Mouse (Mus musculus) heart, embryonic 16.5 days (tissue): Measurements from ENCODE around the gene Zfp568. TPM values are rescaled to one million over a fixed set of nuclear protein-coding genes. Genes with fewer than 3 reads are reported as not detected.
A peak's percentile ranks its signal among the peaks of the same experiment; 100 is the strongest.

ENCODE experiments used
- ATAC-seq: fragments of 200-750 bp; cut with Nextera tagmentation; replicated peaks from 2 replicates; pipeline ENCODE4 v1.8.0; 2017; ENCODE audit warnings: moderate number of reproducible peaks; ENCODE audit not compliant: insufficient read depth, low FRiP score; ENCODE audit errors: extremely low read depth
- H3K27ac ChIP-seq: fragments of 300-500 bp; sonication (generic); 2 replicates; pipeline ENCODE4 v1.5.1; 2014; ENCODE audit warnings: mild to moderate bottlenecking, low read length, control low read depth, moderate library complexity
- H3K27me3 ChIP-seq: fragments of 300-500 bp; sonication (generic); 2 replicates; pipeline ENCODE4 v1.6.1; 2014; ENCODE audit warnings: low read length, mixed read lengths; ENCODE audit not compliant: control insufficient read depth, insufficient read depth
- H3K36me3 ChIP-seq: fragments of 300-500 bp; sonication (generic); 2 replicates; pipeline ENCODE4 v1.6.1; 2014; ENCODE audit not compliant: control insufficient read depth, insufficient read depth
- H3K4me1 ChIP-seq: fragments of 300-500 bp; sonication (generic); 2 replicates; pipeline ENCODE4 v1.6.1; 2014; ENCODE audit warnings: low read length, mixed read lengths; ENCODE audit not compliant: control insufficient read depth, insufficient read depth
- H3K4me2 ChIP-seq: fragments of 300-500 bp; sonication (generic); 2 replicates; pipeline ENCODE4 v1.6.1; 2014; ENCODE audit warnings: low read depth, mild to moderate bottlenecking, control low read depth, low read length
- H3K4me3 ChIP-seq: fragments of 300-500 bp; sonication (generic); 2 replicates; pipeline ENCODE4 v1.5.1; 2014; ENCODE audit warnings: mild to moderate bottlenecking, control low read depth, low read length
- H3K9ac ChIP-seq: fragments of 300-500 bp; sonication (generic); 2 replicates; pipeline ENCODE4 v1.6.1; 2014; ENCODE audit warnings: low read length, control low read depth
- H3K9me3 ChIP-seq: fragments of 300-500 bp; sonication (generic); replicated peaks from 2 replicates; pipeline ENCODE4 v1.6.1; 2016; ENCODE audit warnings: low read length; ENCODE audit not compliant: control insufficient read depth
- WGBS: fragments of 180-500 bp; shearing (Covaris S2); extraction: QIAGEN DNeasy Blood & Tissue Kit; methylation state at CpG from one replicate; pipeline ENCODE4 v1.1.7; 2014; 5-methylcytosine and 5-hydroxymethylcytosine counted together
- polyA plus RNA-seq: library from polyadenylated mRNA; unstranded; fragments of >200 nt; fragmentation: Nextera tagmentation; extraction: Ambion mirVana; gene quantifications from 2 replicates; pipeline ENCODE4 v1.2.1, GENCODE M21; 2015

Gene Zfp568
- polyA plus RNA-seq, 1 experiment from 2014 or later: 16.0 TPM

- no peak for ATAC-seq
- WGBS: 95% methylated on average over 1 of the region's 1 CpGs
- Histone ChIP-seq H3K27me3 (no peaks in the 10 kb centered on the region), H3K4me1 (no peaks in the 10 kb centered on the region), H3K27ac (no peak overlapping the region), H3K4me3 (no peak overlapping the region), H3K9ac (no peak overlapping the region), H3K36me3 (peaks cover 23% of the 10 kb centered on the region), H3K9me3 (no peaks in the 10 kb centered on the region), H3K4me2 (no peak overlapping the region)
These were observed 23.8 kb downstream of the Zfp568 start for GRCm38 (mm10) chr7:30007601-30008000.

- Histone ChIP-seq H3K4me1 (no peaks in the 10 kb centered on the region), H3K36me3 (peaks cover 23% of the 10 kb centered on the region), H3K9me3 (no peaks in the 10 kb centered on the region), H3K9ac (no peak overlapping the region), H3K27ac (no peak overlapping the region), H3K4me2 (no peak overlapping the region), H3K27me3 (no peaks in the 10 kb centered on the region), H3K4me3 (no peak overlapping the region)
- no peak for ATAC-seq
- WGBS: 80% methylated on average over 6 of the region's 6 CpGs
These were observed 24.4 kb downstream of the Zfp568 start for GRCm38 (mm10) chr7:30008020-30008690.

DNA sequence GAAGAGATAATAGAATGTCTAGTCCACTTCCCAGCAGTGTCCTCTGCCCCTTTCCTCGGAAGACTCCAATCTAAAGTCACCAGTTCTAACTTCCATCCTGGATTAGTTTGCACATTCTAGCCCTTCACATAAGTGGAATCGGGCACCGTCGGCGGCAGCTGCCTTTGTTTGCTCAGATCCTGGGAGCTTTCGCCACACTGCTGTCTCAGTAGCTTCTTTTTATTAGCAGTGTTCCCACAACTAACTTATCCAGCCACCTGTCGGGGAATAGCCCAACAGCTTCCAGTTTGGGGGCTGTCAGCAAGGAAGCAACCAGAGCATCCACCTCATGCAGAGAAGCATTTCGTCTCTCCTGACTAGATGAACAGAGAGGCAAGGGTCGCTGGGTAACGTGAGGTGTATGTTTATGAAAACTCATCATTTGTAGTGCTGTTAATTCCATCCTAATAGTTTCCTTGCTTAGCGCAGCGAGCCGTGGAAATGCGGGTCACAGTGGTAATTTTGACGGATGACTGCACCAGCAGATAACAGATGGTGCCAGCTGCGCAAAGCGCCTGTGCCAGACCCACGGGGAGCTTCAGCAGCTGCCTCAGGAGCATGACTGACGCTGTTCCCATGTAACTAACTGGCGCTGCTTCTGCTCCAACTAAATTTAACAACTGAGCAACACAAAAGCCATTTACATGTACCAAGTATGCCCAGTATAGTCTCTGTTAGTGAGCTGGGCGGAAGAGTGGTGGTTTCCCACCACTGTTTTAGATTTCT is 25.7 kb downstream of the Zfp568 start:
- H3K27ac ChIP-seq: peak overlapping the region; percentile 52
- H3K27me3 ChIP-seq: no peaks in the 10 kb centered on the region
- no peak for ATAC-seq
- 73% methylated on average over 21 of the region's 21 CpGs for WGBS
- H3K4me3 ChIP-seq: no peak overlapping the region
- no peaks in the 10 kb centered on the region for H3K4me1 ChIP-seq
- H3K36me3 ChIP-seq: peaks cover 34% of the 10 kb centered on the region
- H3K9ac ChIP-seq: no peak overlapping the region
- no peak overlapping the region for H3K4me2 ChIP-seq
- no peaks in the 10 kb centered on the region for H3K9me3 ChIP-seq

- WGBS: 85% methylated on average over 10 of the region's 10 CpGs
- H3K4me1 ChIP-seq: no peaks in the 10 kb centered on the region
- H3K9ac ChIP-seq: no peak overlapping the region
- no peak overlapping the region for H3K4me3 ChIP-seq
- no peaks in the 10 kb centered on the region for H3K27me3 ChIP-seq
- H3K27ac ChIP-seq: no peak overlapping the region; the same call in 1 of the 2 replicates
- H3K9me3 ChIP-seq: no peaks in the 10 kb centered on the region
- H3K36me3 ChIP-seq: peaks cover 43% of the 10 kb centered on the region
- ATAC-seq: no peak
- H3K4me2 ChIP-seq: no peak overlapping the region
These were observed 26.9 kb downstream of the Zfp568 start for GRCm38 (mm10) chr7:30010551-30011195.

DNA sequence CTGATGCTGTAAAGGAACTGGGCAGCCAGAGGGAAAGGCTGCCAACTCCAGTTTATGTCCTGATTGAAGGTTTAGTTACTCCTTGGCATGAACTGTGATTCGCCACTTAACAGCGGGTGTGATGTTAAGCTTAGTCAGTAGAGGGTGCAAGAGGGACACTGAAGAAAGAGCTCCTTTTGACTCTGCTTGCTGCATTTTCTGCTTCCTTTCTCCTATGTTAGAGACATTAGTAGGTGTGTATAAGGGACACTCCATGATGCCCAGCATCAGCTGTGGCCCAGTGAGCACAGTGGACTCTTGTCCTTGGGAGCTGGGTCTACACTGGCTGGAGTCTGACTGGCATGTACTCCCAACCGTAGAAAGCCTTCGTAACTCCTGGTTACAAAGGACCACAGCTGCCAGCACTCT is 29.2 kb downstream of the Zfp568 start:
- no peak overlapping the region for H3K9ac ChIP-seq
- no peaks in the 10 kb centered on the region for H3K27me3 ChIP-seq
- H3K4me2 ChIP-seq: no peak overlapping the region
- 79% methylated on average over 4 of the region's 4 CpGs for WGBS
- no peak overlapping the region for H3K4me3 ChIP-seq
- H3K4me1 ChIP-seq: no peaks in the 10 kb centered on the region
- H3K27ac ChIP-seq: no peak overlapping the region
- H3K9me3 ChIP-seq: no peaks in the 10 kb centered on the region
- peak; percentile 41; the same call in 1 of the 2 replicates for ATAC-seq
- H3K36me3 ChIP-seq: peaks cover 57% of the 10 kb centered on the region

DNA sequence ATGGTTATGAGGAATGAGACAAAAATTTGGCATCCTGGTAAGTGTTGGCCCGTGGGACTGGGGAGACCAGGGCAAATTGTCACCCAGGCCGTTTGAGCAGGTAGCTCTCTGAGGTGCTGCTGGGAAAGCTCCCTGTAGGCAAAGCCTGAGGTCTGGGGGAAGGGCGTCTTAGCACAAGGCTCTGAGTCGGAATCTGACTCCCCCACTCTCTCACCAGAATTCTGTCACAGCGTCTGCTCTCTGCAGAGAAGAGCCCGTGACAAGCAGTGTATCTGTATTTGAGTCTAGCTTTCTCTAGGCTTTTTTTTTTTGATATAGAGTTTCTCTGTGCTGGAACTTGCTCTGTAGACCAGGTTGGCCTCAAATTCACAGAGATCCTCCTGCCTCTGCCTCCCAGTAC is 33.5 kb downstream of the Zfp568 start:
- Histone ChIP-seq H3K27ac (no peak overlapping the region), H3K4me3 (no peak overlapping the region), H3K36me3 (peaks cover 72% of the 10 kb centered on the region), H3K27me3 (no peaks in the 10 kb centered on the region), H3K9me3 (no peaks in the 10 kb centered on the region), H3K4me2 (no peak overlapping the region), H3K4me1 (no peaks in the 10 kb centered on the region), H3K9ac (no peak overlapping the region)
- no peak for ATAC-seq
- 89% methylated on average over 6 of the region's 6 CpGs for WGBS

DNA sequence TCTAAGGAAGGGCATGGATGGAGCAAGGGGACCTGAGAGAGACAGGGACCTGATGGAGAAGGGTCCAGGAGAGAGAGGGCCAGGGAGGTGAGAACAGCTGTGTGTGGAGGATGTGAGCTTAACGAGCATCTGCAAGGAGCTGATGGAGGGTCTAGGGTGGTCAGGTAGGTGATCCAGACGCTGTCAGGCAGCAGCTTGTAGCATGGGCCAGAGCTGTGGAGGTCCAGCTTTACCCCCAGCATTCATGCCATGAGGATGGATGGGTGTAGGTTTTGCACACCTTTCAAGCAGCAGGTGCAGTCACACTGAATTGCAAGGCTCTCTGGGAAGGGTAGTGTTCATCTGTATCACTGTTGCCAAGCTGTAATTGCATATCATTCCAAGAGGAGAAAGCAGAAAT is 35.8 kb downstream of the Zfp568 start:
- Histone ChIP-seq H3K9me3 (no peaks in the 10 kb centered on the region), H3K27me3 (no peaks in the 10 kb centered on the region), H3K4me2 (no peak overlapping the region), H3K4me1 (0 out of 2 replicates have a peak, but pooled peaks cover 2% of the 10 kb centered on the region), H3K9ac (no peak overlapping the region), H3K4me3 (no peak overlapping the region), H3K27ac (no peak overlapping the region), H3K36me3 (peaks cover 78% of the 10 kb centered on the region)
- ATAC-seq: no peak
- WGBS: 87% methylated on average over 2 of the region's 2 CpGs

- 93% methylated on average over 9 of the region's 9 CpGs for WGBS
- no peak overlapping the region for H3K9ac ChIP-seq
- H3K4me1 ChIP-seq: peaks cover 2% of the 10 kb centered on the region; the same call in 1 of the 2 replicates
- no peak overlapping the region for H3K27ac ChIP-seq
- H3K9me3 ChIP-seq: no peaks in the 10 kb centered on the region
- no peaks in the 10 kb centered on the region for H3K27me3 ChIP-seq
- no peak overlapping the region for H3K4me2 ChIP-seq
- H3K36me3 ChIP-seq: peaks cover 62% of the 10 kb centered on the region
- no peak for ATAC-seq
- no peak overlapping the region for H3K4me3 ChIP-seq
These were observed 39.6 kb downstream of the Zfp568 start for GRCm38 (mm10) chr7:30023324-30023723.

GRCm38 (mm10) chr7:30023800-30024199 is 40.0 kb downstream of the Zfp568 start:
- no peak overlapping the region for H3K4me3 ChIP-seq
- H3K27me3 ChIP-seq: no peaks in the 10 kb centered on the region
- no peak for ATAC-seq
- no peaks in the 10 kb centered on the region for H3K9me3 ChIP-seq
- H3K27ac ChIP-seq: no peak overlapping the region
- H3K4me2 ChIP-seq: no peak overlapping the region
- peaks cover 57% of the 10 kb centered on the region for H3K36me3 ChIP-seq
- H3K4me1 ChIP-seq: peaks cover 2% of the 10 kb centered on the region; the same call in 1 of the 2 replicates
- H3K9ac ChIP-seq: no peak overlapping the region
- WGBS: 57% methylated on average over 8 of the region's 8 CpGs
